Mouse (Mus musculus) limb, embryonic 12.5 days (tissue): ENCODE results near the gene Btg1. TPM values are rescaled to one million over a fixed set of nuclear protein-coding genes. Genes with fewer than 3 reads are reported as not detected.

Source experiments
- ATAC-seq: fragments of 200-750 bp; cut with Nextera tagmentation; 2 replicates; pipeline ENCODE4 v1.8.0; 2017; ENCODE audit warnings: low read depth, moderate TSS enrichment; ENCODE audit not compliant: insufficient number of reproducible peaks, insufficient read depth, low FRiP score, low TSS enrichment
- H3K27ac ChIP-seq: fragments of 300-500 bp; sonication (generic); 2 replicates; pipeline ENCODE4 v1.5.1; 2016; ENCODE audit warnings: mild to moderate bottlenecking, moderate library complexity
- H3K27me3 ChIP-seq: fragments of 300-500 bp; sonication (generic); 2 replicates; pipeline ENCODE4 v1.6.1; 2016; ENCODE audit warnings: mild to moderate bottlenecking, moderate library complexity
- H3K36me3 ChIP-seq: fragments of 300-500 bp; sonication (generic); 2 replicates; pipeline ENCODE4 v1.6.1; 2016; ENCODE audit warnings: mild to moderate bottlenecking, moderate library complexity
- H3K4me1 ChIP-seq: fragments of 300-500 bp; sonication (generic); replicated peaks from 2 replicates; pipeline ENCODE4 v1.6.1; 2016
- H3K4me2 ChIP-seq: fragments of 300-500 bp; sonication (generic); 2 replicates; pipeline ENCODE4 v1.6.1; 2016; ENCODE audit warnings: mild to moderate bottlenecking, moderate library complexity
- H3K4me3 ChIP-seq: fragments of 300-500 bp; sonication (generic); replicated peaks from 2 replicates; pipeline ENCODE4 v1.5.1; 2016; ENCODE audit warnings: mild to moderate bottlenecking
- H3K9ac ChIP-seq: fragments of 300-500 bp; sonication (generic); replicated peaks from 2 replicates; pipeline ENCODE4 v1.6.1; 2016; ENCODE audit warnings: mild to moderate bottlenecking, moderate library complexity
- H3K9me3 ChIP-seq: fragments of 300-500 bp; sonication (generic); 2 replicates; pipeline ENCODE4 v1.6.1; 2016; ENCODE audit warnings: mild to moderate bottlenecking, moderate library complexity
- WGBS: fragments of 180-500 bp; shearing (Covaris S2); methylation state at CpG from one replicate; pipeline ENCODE4 v1.1.7; 2016; 5-methylcytosine and 5-hydroxymethylcytosine counted together
- polyA plus RNA-seq: library from polyadenylated mRNA; unstranded; fragments of >200 nt; fragmentation: Nextera tagmentation; extraction: Ambion mirVana; gene quantifications from 2 replicates; pipeline ENCODE4 v1.2.1, GENCODE M21; 2016

Gene Btg1
- polyA plus RNA-seq, 1 experiment from 2014 or later, result 59.8 TPM

DNA sequence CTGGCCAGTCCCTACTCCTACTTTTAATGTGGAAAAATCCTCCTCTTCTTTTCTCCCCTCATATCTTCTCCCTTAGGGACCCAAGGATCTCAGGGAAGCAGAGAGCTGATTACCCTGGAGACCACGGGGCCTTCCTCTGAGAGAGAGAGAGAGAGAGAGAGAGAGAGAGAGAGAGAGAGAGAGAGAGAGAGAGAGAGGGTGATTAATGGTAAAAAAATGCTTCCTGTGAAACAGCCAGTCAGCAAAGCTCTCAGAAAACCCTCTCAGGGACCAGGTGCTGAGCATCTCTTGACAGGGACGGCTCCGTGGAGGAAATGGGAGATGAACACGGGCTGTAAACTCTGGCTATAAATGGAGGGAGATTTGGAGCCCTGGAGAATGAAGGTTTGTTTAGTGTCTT lies 18.7 kb downstream of the Btg1 start:
- ATAC-seq, result no peak
- H3K27ac ChIP-seq, result no peak overlapping the region
- H3K9ac ChIP-seq, result no peak overlapping the region
- no peaks in the 10 kb centered on the region for H3K9me3 ChIP-seq
- WGBS, result 35% methylated on average over 4 of the region's 4 CpGs
- no peak overlapping the region for H3K4me3 ChIP-seq
- H3K4me2 ChIP-seq, result no peak overlapping the region
- H3K4me1 ChIP-seq, result no peaks in the 10 kb centered on the region
- H3K36me3 ChIP-seq, result peaks cover 9% of the 10 kb centered on the region; the same call in 1 of the 2 replicates
- H3K27me3 ChIP-seq, result no peaks in the 10 kb centered on the region

DNA sequence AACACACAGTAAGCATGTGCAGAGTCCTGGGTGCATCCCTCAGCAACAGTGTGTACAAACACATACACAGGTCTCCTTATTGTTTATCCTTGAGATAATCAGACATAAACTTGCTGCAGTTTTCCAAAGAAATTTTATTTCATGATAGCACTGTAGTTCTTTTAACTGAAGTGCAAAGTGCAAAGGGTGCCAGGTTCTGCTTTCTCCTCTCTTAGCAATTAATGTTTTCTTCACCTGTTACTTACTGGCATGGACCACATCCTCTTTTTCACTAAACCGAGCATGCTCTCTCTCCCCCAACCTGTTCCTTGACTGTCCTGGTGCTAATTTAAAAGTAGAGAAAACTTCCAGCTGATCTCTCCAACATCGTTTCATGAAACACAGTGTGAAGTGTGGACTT lies 21.7 kb downstream of the Btg1 start:
- Histone ChIP-seq H3K4me3 (no peak overlapping the region), H3K36me3 (peaks cover 6% of the 10 kb centered on the region; the same call in 1 of the 2 replicates)
- ATAC-seq, result no peak

GRCm38 (mm10) chr10:96642014-96642413 lies 25.2 kb downstream of the Btg1 start:
- H3K36me3 ChIP-seq, result peaks cover 6% of the 10 kb centered on the region; the same call in 1 of the 2 replicates
- H3K27ac ChIP-seq, result no peak overlapping the region
- no peak overlapping the region for H3K4me2 ChIP-seq
- H3K9me3 ChIP-seq, result no peaks in the 10 kb centered on the region
- no peaks in the 10 kb centered on the region for H3K27me3 ChIP-seq
- H3K4me3 ChIP-seq, result no peak overlapping the region
- no peak overlapping the region for H3K9ac ChIP-seq
- peaks cover 11% of the 10 kb centered on the region for H3K4me1 ChIP-seq
- 62% methylated on average over 4 of the region's 4 CpGs for WGBS
- no peak for ATAC-seq

More for the DNA sequence above, 21.7 kb downstream of the Btg1 start:
- 88% methylated on average over 2 of the region's 2 CpGs for WGBS
- H3K4me1 ChIP-seq, result no peaks in the 10 kb centered on the region
- no peaks in the 10 kb centered on the region for H3K9me3 ChIP-seq
- no peak overlapping the region for H3K4me2 ChIP-seq
- H3K27ac ChIP-seq, result no peak overlapping the region
- H3K9ac ChIP-seq, result no peak overlapping the region
- no peaks in the 10 kb centered on the region for H3K27me3 ChIP-seq

DNA sequence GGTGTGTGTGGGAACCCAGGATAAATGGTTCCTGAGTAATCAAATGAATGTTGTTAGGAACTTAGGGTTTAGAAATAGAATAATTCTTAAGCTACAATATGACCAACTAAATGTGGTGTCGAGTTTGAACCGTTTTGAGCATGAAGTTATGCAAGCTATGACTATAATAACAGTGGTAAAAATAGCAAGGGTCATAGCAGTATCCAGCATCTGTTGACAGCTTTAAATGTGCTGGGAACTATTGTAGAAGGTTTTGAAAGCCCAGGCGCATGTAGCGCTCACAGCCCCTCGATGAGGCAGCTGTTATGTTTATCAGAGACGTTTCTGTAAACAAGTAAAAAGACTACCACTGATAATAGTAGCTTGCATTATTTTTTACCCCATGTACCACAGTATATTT lies 25.9 kb downstream of the Btg1 start:
- ATAC-seq, result no peak
- Histone ChIP-seq H3K9me3 (no peaks in the 10 kb centered on the region), H3K27ac (no peak overlapping the region), H3K9ac (no peak overlapping the region), H3K36me3 (peaks cover 6% of the 10 kb centered on the region; the same call in 1 of the 2 replicates), H3K4me1 (peaks cover 15% of the 10 kb centered on the region), H3K27me3 (no peaks in the 10 kb centered on the region), H3K4me2 (no peak overlapping the region), H3K4me3 (no peak overlapping the region)
- 81% methylated on average over 6 of the region's 6 CpGs for WGBS

- no peak overlapping the region for H3K27ac ChIP-seq
- H3K4me3 ChIP-seq, result no peak overlapping the region
- H3K9me3 ChIP-seq, result no peaks in the 10 kb centered on the region
- ATAC-seq, result no peak
- H3K36me3 ChIP-seq, result no peaks in the 10 kb centered on the region; the same call in 1 of the 2 replicates
- H3K4me1 ChIP-seq, result peaks cover 15% of the 10 kb centered on the region
- WGBS, result 88% methylated on average over 1 of the region's 1 CpGs
- H3K4me2 ChIP-seq, result no peak overlapping the region
- H3K9ac ChIP-seq, result no peak overlapping the region
- no peaks in the 10 kb centered on the region for H3K27me3 ChIP-seq
These were observed 28.4 kb downstream of the Btg1 start for GRCm38 (mm10) chr10:96645183-96645582.

- Histone ChIP-seq H3K36me3 (no peaks in the 10 kb centered on the region), H3K9ac (no peak overlapping the region; the same call in 1 of the 2 replicates), H3K9me3 (no peaks in the 10 kb centered on the region), H3K4me1 (peaks cover 15% of the 10 kb centered on the region), H3K27ac (peak overlapping the region; percentile 64; the same call in 1 of the 2 replicates), H3K4me3 (peak overlapping the region; percentile 5; the same call in 1 of the 2 replicates), H3K4me2 (peak overlapping the region; percentile 40), H3K27me3 (no peaks in the 10 kb centered on the region)
- 15% methylated on average over 13 of the region's 13 CpGs for WGBS
- ATAC-seq, result peak; percentile 86
These were observed 29.4 kb downstream of the Btg1 start for GRCm38 (mm10) chr10:96646024-96646866.

DNA sequence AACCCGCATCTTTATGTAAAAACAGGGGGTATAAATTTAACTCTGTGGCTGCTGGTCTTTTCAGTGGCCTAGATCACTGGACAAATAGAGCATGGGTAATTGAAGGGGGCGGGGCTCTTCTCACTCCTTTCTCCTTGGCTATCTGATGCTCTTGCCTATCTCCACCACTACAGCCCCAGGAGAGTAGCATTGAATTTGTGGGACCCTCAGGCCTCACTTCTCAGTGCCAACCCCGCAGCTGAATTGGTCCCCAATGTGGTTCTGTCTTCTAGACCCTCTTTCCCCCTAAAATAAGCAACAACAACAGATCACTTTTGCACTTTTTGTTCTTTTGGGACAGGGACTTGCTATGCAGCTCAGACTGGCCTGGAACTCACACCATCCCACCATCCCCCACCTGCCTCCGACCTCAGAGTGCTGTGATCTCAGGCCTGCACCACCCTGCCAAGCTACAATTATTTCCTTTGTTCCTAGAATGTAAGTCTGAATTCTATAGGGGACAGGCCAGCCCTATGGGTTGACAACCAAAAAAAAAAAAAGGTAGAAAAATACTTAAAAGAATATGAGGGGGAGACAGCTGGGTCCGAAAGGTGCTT lies 30.2 kb downstream of the Btg1 start:
- no peak overlapping the region for H3K9ac ChIP-seq
- peak; percentile 52; the same call in 1 of the 2 replicates for ATAC-seq
- peak overlapping the region; percentile 40 for H3K4me2 ChIP-seq
- peaks cover 15% of the 10 kb centered on the region for H3K4me1 ChIP-seq
- H3K27ac ChIP-seq, result peak overlapping the region; percentile 64; the same call in 1 of the 2 replicates
- peak overlapping the region; percentile 5; the same call in 1 of the 2 replicates for H3K4me3 ChIP-seq
- no peaks in the 10 kb centered on the region for H3K9me3 ChIP-seq
- no peaks in the 10 kb centered on the region for H3K36me3 ChIP-seq
- whole genome bisulfite sequencing, result 34% methylated on average over 5 of the region's 5 CpGs
- no peaks in the 10 kb centered on the region for H3K27me3 ChIP-seq

DNA sequence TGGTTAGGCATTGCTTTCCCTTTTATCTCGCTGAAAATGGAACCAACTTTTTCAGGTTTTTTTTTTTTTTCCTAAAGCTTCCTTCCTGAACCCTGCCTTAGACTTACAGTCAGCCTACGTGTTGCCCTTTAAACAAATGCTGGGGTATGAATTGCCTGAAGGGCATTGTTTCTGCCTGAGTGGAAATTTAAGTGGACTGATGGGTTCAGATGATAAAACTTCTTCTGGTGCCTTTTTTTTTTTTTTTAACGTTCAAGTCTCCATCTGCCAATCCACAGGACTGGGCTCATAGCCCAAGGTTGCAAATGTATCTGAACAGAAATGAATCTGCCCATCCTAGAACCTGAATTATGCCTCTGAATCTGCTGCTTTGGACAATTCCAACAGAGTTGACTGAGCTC lies 31.4 kb downstream of the Btg1 start:
- H3K27ac ChIP-seq, result no peak overlapping the region
- H3K9me3 ChIP-seq, result no peaks in the 10 kb centered on the region
- H3K27me3 ChIP-seq, result no peaks in the 10 kb centered on the region
- H3K4me3 ChIP-seq, result no peak overlapping the region
- H3K4me2 ChIP-seq, result no peak overlapping the region
- 64% methylated on average over 3 of the region's 3 CpGs for WGBS
- H3K36me3 ChIP-seq, result no peaks in the 10 kb centered on the region
- peaks cover 15% of the 10 kb centered on the region for H3K4me1 ChIP-seq
- H3K9ac ChIP-seq, result no peak overlapping the region
- ATAC-seq, result no peak

- no peaks in the 10 kb centered on the region for H3K27me3 ChIP-seq
- H3K4me1 ChIP-seq, result peaks cover 15% of the 10 kb centered on the region
- H3K4me2 ChIP-seq, result no peak overlapping the region
- no peaks in the 10 kb centered on the region for H3K9me3 ChIP-seq
- ATAC-seq, result no peak
- WGBS, result 86% methylated on average over 3 of the region's 3 CpGs
- H3K27ac ChIP-seq, result no peak overlapping the region
- H3K9ac ChIP-seq, result no peak overlapping the region
- no peak overlapping the region for H3K4me3 ChIP-seq
- H3K36me3 ChIP-seq, result no peaks in the 10 kb centered on the region
These were observed 32.7 kb downstream of the Btg1 start for GRCm38 (mm10) chr10:96649524-96649923.

DNA sequence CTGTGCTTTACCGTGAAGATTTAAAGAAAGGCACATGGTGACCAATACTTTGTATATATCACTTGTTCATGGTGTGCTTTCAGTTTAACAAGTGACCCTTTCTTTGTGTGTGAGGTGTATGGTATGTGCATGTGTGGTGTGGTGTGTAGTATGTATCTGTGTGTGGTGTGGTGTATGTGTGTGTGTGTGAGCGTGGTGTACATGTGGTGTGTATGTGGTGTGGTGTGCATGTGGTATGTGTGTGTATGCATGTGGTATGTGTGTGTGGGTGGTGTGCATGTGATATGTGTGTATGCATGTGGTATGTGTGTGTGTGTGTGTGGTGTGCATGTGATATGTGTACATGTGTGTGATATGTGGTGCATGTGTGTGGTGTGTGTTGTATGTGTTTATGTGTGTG lies 35.6 kb downstream of the Btg1 start:
- Histone ChIP-seq H3K36me3 (no peaks in the 10 kb centered on the region), H3K27ac (no peak overlapping the region), H3K27me3 (no peaks in the 10 kb centered on the region), H3K4me3 (no peak overlapping the region), H3K4me2 (no peak overlapping the region), H3K4me1 (no peaks in the 10 kb centered on the region), H3K9ac (no peak overlapping the region), H3K9me3 (no peaks in the 10 kb centered on the region)
- 91% methylated on average over 2 of the region's 2 CpGs for WGBS
- no peak for ATAC-seq

GRCm38 (mm10) chr10:96653030-96653429 lies 36.2 kb downstream of the Btg1 start:
- no peak overlapping the region for H3K4me3 ChIP-seq
- no peak overlapping the region for H3K4me2 ChIP-seq
- no peak overlapping the region for H3K9ac ChIP-seq
- 84% methylated on average over 5 of the region's 5 CpGs for WGBS
- no peak for ATAC-seq
- H3K36me3 ChIP-seq, result no peaks in the 10 kb centered on the region
- no peaks in the 10 kb centered on the region for H3K4me1 ChIP-seq
- H3K27me3 ChIP-seq, result no peaks in the 10 kb centered on the region
- H3K9me3 ChIP-seq, result no peaks in the 10 kb centered on the region
- H3K27ac ChIP-seq, result no peak overlapping the region
